Mouse (Mus musculus) kidney, adult 9 months (tissue): ENCODE data around the gene Gm3415.
"Not testable (repeated sequence)": the region's sequence is repeated elsewhere in the genome, so short reads cannot be mapped to it uniquely, and the experiment has no call there.

Experiments
- DNase-seq: peaks from one replicate; pipeline ENCODE4 v3.0.0; 2022

Gene Gm3415

DNA sequence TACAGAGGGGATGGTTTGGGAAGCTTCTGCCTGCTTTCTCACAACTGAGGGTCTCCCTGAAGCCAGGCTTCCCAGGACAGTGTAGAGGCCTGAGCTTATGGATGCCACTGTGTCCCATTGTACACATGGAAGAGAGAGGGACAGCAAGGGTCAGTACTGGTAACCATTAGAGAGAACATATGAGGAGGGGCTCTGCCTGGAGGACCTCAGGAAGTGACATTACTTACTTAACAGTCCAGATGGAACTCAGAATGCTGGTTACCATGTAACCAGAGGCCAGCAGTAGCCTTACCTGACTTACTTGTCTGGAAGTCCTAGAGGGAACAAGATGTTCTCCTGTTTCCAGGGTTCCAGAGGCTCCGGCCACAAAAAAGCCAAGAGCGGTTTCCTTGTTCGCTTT is at the start of gene Gm3415:
Gm3415 (plus strand) TSS at position 301 of the 400 bp plus-strand sequence.
- DNase-seq: not testable (repeated sequence)

DNA sequence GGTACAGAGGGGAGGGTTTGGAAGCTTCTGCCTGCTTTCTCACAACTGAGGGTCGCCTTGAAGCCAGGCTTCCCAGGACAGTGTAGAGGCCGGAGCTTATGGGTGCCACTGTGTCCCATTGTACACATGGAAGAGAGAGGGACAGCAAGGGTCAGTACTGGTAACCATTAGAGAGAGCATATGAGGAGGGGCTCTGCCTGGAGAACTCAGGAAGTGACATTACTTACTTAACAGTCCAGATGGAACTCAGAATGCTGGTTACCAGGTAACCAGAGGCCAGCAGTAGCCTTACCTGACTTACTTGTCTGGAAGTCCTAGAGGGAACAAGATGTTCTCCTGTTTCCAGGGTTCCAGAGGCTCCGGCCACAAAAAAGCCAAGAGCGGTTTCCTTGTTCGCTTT is 42.1 kb upstream of the Gm3415 start, which contains the start of gene Gm3402:
Gm3402 (plus strand) TSS at position 301 of the 400 bp plus-strand sequence.
- not testable (repeated sequence) for DNase-seq

DNA sequence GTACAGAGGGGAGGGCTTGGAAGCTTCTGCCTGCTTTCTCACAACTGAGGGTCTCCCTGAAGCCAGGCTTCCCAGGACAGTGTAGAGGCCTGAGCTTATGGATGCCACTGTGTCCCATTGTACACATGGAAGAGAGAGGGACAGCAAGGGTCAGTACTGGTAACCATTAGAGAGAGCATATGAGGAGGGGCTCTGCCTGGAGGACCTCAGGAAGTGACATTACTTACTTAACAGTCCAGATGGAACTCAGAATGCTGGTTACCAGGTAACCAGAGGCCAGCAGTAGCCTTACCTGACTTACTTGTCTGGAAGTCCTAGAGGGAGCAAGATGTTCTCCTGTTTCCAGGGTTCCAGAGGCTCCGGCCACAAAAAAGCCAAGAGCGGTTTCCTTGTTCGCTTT is 30.4 kb upstream of the Gm3415 start, which contains the start of gene Gm3404:
Gm3404 (plus strand) TSS at position 301 of the 400 bp plus-strand sequence.
- not testable (repeated sequence) for DNase-seq

GRCm38 (mm10) chr5:146537347-146537746 is 18.6 kb upstream of the Gm3415 start, which contains the start of gene Gm3409:
TSS of gene Gm3409 (plus strand) at chr5:146537647.
- DNase-seq: not testable (repeated sequence)

- DNase-seq: no peak
These were observed 8.3 kb downstream of the Gm3415 start for GRCm38 (mm10) chr5:146564259-146564658.

DNA sequence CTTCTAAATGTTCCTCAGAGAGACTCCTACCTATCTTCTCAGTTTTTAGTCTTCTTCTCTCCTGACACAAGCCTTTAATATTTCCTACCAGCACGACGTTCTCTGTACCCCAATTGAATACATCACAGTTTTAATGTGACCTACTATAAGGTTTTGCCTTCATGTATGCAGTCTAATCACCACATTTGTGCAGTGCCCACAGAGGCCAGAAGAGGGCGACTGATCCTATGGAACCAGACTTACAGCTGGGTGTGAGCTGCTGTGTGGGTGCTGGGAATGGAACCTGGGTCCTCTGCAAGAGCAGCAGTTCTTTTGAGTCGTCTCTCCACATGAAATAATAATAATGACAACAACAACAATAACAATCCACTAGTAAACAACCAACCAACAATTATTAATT is 11.1 kb downstream of the Gm3415 start:
- DNase-seq: no peak

DNA sequence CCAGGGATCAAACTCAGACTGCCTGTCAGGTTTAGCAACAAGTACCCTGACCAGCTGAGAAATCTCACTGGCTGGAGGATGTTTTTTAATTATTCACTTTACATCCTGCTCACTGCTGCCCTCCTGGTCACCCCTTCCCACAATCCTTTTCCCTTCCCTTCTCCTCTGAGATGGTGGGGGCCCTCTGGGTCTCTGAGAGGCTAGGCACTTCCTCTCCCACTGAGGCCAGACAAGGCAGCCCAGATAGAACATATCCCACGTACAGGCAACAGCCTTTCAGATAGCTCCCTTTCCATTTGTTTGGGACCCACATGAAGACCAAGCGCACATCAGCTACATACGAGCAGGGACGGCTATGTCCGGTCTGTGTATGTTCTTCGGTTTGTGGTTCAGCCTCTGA is 14.2 kb downstream of the Gm3415 start:
- not testable (repeated sequence) for DNase-seq

- peak; percentile 12 for DNase-seq
These were observed 16.1 kb downstream of the Gm3415 start for GRCm38 (mm10) chr5:146571830-146572734.

GRCm38 (mm10) chr5:146572735-146573042 is 16.8 kb downstream of the Gm3415 start:
- not testable (repeated sequence) for DNase-seq

- no peak for DNase-seq
These were observed 20.7 kb downstream of the Gm3415 start for GRCm38 (mm10) chr5:146576668-146577067.

- DNase-seq: no peak
These were observed 28.2 kb downstream of the Gm3415 start for GRCm38 (mm10) chr5:146584156-146584477.

DNA sequence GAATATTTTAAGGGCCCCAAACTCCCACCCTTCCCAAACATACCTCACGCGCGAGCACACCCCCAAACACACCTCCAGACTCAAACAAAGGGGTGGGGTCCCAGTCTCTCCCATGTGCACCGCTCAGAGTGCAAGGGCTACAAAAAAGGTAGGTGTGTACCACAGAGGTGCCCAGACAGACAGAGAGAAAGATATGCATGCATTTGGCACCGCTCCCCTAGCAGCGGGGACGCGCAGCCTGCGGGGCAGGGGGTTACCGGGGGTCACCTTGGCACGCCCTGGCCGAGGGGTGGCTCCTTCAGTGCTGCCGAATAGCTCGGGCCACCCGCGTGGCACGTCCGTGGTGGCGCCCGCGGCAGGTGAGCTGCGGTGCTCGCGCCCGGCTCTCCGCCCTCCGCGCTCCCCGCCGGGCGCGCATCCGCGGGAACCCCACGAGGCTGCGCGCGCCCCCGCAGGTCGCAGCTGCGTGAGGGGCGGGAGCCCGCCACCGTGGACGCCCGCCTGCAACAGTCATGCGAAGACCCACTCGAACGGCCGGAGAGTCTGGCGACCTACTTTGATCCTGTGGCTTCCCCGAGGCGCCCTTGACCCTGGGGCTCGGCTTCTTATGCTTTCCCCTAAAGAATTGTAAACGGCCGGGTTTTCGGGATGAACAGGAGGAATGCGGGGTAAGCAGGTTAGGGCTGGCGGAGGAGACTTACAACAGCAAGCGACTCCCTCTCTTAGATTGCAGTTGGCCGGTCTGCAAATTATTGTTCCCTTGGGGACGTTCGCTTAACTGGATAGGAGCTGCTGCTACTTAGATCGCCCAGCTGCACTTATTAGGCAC is 28.8 kb downstream of the Gm3415 start, which contains the start of gene Gpr12:
Gpr12 (minus strand) TSS at position 762 of the 829 bp plus-strand sequence.
- DNase-seq: no peak

GRCm38 (mm10) chr5:146585307-146585651 is 29.3 kb downstream of the Gm3415 start:
- DNase-seq: no peak

DNA sequence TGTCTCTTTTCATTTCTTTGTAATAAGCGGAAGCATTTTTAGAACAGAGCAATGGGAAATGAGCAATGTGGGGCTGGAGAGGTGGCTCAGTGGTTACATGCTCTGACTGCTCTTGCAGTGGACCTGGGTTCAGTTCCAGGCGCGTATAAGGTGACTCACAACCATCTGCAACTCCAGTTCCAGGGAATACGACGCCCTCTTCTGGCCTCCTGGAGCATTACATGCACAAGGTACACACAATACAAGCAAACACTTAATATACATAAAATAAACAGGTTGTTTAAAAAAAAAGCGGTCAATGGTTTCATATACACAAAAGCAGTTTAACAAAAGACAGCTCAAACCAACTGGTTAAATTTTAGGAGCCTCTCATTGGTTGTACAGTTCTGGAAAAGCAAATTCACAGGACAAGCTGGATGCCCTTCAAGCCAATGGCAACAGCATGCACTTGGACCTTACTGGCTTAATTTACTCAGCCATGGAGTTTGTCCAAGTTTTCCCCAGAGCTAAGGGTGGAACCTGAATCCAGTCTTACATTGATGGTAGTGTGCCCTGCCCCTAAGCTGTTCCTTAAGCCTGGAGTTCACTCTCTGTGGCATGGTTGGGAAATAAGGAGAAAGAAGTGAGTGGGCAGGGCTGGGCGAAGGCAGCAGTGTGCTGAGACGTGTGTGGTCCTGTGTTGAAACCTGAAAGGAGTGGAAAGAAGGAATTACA is 30.6 kb downstream of the Gm3415 start:
- DNase-seq: no peak

DNA sequence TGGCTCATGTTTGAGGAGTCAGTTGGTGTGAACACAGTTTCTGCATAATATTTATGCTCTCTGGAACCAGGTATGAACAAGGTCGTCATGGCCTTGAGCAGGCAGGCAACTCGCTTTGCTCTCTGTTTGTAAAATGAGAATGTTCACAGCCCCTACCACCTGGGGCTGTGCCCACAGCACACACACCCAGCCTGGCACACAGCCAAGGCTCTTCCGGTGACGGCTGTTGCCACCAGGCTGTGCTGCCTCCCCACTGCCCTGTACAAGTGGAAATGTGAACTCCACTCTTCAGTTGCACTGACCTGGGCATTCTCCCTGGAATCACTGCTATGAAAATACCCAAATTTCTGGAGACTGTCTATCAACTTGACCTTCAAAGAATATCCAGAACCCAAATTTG is 35.1 kb downstream of the Gm3415 start:
- peak; percentile 15 for DNase-seq

DNA sequence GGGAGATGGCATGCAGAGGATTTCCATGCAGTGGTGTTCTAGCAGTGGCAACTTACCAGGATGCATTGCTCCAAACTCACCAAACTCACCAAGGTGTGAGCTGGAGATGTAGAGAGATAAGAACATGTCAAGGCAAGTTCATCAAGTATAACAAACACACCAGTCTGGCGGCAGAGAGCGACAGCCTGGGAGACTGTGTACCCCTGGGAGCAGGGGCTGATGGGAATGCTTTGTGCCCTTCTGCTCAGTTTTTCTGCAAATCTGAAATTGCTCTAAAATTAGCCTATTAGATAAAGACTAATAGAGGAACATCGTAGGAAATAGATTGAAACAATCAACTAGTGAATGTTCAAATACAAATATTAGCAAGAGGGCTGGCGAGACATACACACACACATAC is 35.7 kb downstream of the Gm3415 start:
- DNase-seq: no peak

- DNase-seq: no peak
These were observed 36.6 kb downstream of the Gm3415 start for GRCm38 (mm10) chr5:146592580-146592979.

- DNase-seq: no peak
These were observed 40.9 kb downstream of the Gm3415 start for GRCm38 (mm10) chr5:146596612-146597502.

- DNase-seq: no peak
These were observed 41.6 kb downstream of the Gm3415 start for GRCm38 (mm10) chr5:146597503-146597874.

DNA sequence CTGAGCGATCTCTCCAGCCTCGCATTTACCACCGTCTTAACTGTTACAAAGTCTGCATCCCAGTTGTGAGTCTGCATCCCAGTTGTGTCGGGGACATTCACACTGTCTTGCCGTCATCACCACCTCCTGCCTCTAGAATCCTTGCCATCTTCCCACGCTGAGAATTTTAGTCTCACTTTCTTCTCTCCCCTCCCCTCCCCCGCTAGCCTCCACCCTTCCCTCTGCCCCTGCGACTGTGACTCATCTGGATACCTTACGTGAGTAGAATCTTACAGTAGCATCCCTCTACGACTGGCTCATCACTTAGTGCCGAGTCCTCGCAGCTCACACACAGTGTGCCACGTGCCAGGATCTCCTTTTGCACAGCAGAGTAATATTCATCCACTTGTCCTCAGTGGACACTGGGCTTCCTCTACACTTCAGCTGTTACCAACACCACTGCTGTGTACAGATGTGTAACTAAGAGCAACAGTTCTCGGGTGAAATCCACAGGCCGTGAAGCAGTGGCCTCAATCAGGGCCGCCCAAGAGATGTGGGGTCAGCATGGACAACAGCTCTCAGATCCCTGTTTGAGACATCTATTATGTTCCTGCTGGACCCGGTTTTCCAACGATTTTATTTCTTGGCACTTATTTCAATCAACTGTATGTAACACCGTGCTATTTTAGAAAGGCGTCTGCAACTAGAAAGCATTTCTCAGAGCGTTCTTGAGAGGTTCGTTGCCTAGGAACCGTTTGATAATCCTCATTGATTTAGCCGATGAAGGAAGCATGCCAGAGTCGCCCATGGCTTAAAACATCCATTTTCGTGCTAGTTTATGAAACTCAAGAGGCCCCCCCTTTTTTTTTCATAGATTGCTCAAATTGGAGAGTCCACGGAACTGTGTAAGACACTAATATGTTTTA is 42.5 kb downstream of the Gm3415 start:
- DNase-seq: no peak

- DNase-seq: not testable (repeated sequence)
These were observed 43.3 kb downstream of the Gm3415 start for GRCm38 (mm10) chr5:146599216-146599615.
